Mouse (Mus musculus): Measurements from ENCODE around the gene Ifi35.
"Not testable (repeated sequence)": the region's sequence is repeated elsewhere in the genome, so short reads cannot be mapped to it uniquely, and the experiment has no call there.

Gene Ifi35

GRCm38 (mm10) chr11:101448274-101448746 is at the start of gene Ifi35:
TSS of gene Ifi35 (plus strand) at chr11:101448407.
- DNase-seq (ENCODE audit: low spot score in 2 of 2): peak; percentile 69 to 71

GRCm38 (mm10) chr11:101415306-101415705 is 32.9 kb upstream of the Ifi35 start:
- no peak for DNase-seq (ENCODE audit: low spot score in 2 of 2)

DNA sequence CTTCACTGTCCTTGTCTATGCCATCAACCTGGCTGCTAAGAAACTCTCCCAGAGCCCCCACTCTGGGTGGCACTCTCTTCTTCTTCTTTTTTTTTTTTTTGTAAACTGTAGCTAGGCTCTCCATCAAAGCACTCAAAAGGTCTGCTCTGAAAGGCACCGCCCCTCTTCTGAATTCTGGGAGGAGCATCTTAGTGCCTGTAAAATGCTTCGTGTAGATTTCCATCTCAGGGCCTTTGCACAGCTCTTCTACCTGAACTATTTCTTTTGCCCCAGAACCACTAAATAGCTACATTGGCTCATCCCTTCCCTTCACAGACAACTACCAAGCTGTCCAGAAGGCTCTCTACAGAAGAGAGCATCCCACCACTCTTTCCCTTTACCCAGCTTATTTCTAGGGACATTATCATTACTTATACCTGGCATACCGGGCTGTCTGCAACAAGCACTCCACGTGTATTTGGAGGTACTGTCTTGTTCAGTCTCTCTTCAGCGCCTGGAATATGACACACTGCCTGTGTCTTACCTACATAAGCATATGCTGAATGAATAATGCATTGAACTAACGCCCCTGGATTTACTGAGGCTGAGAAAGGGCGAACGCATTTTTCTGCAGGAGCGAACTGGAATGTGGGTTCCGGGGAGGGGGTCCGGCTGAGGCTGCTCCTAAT is 31.6 kb upstream of the Ifi35 start:
- no peak for DNase-seq (ENCODE audit: low spot score in 2 of 2)

- peak; percentile 69 to 78 for DNase-seq (ENCODE audit: low spot score in 2 of 2)
These were observed 30.9 kb upstream of the Ifi35 start, which contains the start of gene Aarsd1 for GRCm38 (mm10) chr11:101417101-101417855. TSS of gene Aarsd1 (minus strand) at chr11:101417615.

DNA sequence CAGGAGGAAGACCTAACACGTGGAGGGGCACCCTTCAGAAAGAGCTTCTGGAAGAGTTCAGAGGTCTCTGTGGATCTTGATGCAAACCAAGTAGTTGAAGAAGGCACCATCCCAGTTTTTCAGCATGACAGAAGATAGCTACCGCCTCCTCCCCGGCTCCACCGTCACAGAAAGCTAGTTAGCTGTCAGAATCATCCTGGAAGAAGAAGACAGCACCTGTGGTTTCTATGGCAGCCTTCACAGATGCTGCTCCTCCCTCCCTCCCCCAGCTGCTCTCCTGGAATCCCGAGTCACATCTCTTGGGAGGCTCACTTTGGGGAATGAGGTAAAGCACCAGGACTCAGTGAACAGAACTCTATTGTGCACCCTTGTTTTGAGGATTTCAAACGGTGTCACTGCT is 29.2 kb upstream of the Ifi35 start:
- DNase-seq (ENCODE audit: low spot score in 2 of 2): no peak

- DNase-seq (ENCODE audit: low spot score in 2 of 2): no peak
These were observed 28.6 kb upstream of the Ifi35 start for GRCm38 (mm10) chr11:101419610-101420009.

GRCm38 (mm10) chr11:101420148-101420547 is 28.1 kb upstream of the Ifi35 start:
- DNase-seq (ENCODE audit: low spot score in 2 of 2): no peak

- DNase-seq (ENCODE audit: low spot score in 2 of 2): no peak
These were observed 23.9 kb upstream of the Ifi35 start, which contains the start of gene Gm27029 for GRCm38 (mm10) chr11:101424105-101424851. TSS of gene Gm27029 (minus strand) at chr11:101424796.

DNA sequence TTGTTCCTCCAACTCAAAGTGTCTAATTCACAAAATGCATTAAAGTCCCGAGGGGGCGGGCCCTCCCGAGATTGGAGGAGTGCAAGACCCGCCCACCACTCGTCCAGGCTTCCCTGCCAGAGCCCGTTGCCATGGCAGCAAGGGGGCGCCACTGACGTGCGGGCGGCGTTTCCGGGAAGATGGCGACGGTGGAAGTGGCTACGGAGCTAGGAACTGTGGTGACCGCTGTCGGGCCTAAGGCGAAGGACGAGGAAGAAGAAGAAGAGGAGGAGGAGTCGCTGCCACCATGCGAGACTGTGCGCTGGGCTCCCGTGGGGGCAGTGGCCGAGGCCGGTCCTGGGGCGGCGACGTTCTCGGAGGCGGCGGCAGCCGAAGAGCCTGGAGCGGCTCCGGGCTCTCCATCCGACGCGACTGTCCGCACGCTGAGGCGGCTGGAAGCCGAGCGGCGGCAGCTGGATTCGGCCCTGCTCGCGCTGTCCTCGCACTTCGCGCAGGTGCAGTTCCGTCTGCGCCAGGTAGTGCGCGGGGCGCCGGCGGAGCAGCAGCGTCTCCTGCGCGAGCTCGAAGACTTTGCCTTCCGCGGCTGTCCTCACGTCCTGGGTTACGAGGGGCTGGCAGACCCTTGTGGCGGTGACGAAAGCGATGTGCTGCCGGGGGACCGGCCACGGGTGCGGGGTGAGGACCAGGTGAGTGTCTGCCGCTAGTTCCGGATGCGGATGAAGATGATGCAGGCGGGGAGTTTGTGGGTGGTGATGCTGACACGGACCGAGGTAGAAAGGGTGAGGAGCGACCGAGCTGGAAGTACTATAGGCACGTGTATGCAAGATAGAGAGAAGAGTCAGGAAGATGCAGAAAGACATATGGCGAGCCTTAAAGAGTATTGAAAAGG is 23.0 kb upstream of the Ifi35 start, which contains the start of the genes Rundc1 and Ptges3l:
TSS of gene Rundc1 (plus strand) at position 161 of the 889 bp plus-strand sequence.
TSS of gene Ptges3l (minus strand) at position 409 of the 889 bp plus-strand sequence.
- peak; percentile 96 to 97 for DNase-seq (ENCODE audit: low spot score in 2 of 2)

- no peak for DNase-seq (ENCODE audit: low spot score in 2 of 2)
These were observed 22.0 kb upstream of the Ifi35 start for GRCm38 (mm10) chr11:101426165-101426564.

DNA sequence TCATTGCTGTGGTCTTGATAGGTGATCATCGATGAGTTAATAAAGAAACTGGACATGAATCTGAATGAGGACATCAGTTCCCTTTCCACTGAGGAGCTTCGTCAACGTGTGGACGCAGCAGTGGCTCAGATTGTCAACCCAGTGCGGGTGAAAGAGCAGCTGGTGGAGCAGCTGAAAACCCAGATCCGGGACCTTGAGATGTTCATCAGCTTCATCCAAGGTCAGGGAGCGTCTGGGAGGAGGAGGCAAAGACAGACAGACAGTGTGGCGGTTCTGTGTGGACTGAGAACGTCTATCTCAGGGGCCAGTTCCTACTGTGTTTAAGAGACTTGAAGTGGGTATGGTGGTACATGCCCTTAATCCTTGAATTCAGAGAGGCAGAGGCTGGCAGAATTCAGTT is 16.9 kb upstream of the Ifi35 start:
- no peak for DNase-seq (ENCODE audit: low spot score in 2 of 2)

GRCm38 (mm10) chr11:101433396-101433795 is 14.8 kb upstream of the Ifi35 start:
- no peak for DNase-seq (ENCODE audit: low spot score in 2 of 2)

DNA sequence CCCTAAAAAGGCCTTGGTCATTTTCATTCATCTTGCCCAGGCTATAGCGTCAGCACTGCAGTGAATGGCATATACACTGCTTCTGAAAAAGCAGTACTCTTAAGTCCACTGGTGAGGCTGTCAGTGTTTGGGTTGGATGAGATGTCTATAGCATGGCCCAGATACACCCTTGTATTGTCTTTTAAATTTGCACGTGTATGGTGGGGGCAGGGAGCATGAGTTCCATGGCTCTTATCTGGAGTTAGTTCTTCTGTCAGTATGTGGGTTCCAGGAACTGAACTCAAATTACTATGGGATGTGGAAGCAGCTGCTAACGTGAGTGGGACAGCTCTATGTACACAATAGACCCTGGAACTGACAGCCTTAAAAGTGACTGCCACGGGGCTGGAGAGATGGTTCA is 12.4 kb upstream of the Ifi35 start:
- DNase-seq (ENCODE audit: low spot score in 2 of 2): no peak

DNA sequence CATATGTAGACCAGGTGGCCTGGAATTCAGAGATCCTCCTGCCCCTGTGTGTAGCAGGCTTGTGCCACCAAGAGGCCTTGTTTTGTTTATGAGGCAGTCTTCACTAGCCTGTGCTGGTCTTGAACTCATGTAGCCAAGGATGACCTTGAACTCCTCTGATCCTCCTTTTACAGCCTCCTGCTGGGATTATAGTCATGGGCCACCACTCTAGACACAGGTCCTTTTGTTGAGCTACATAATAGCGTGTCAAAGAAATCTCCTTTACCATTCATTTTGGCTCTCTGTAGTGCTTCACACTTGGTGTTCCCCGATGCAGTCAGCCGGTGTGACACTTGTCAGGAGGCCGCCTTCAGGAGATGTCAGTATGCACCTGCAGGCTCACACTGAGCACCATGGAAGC is 11.3 kb upstream of the Ifi35 start:
- DNase-seq (ENCODE audit: low spot score in 2 of 2): no peak

DNA sequence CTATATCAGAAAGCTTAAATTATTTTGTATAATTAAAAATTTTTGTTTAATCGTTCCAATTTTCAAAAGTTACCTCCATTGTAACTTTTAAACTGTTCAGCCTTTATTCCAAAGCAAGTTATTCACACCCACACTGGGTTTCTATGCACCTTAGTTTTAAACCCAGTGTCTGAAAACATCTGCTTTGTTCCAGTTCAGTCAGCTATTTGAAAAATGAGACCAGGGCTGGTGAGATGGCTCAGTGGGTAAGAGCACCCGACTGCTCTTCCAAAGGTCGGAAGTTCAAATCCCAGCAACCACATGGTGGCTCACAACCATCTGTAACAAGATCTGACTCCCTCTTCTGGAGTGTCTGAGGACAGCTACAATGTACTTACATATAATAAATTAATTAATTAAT is 10.2 kb upstream of the Ifi35 start:
- not testable (repeated sequence) for DNase-seq (ENCODE audit: low spot score in 2 of 2)

GRCm38 (mm10) chr11:101441450-101442126 is 6.6 kb upstream of the Ifi35 start:
- not testable (repeated sequence) for DNase-seq (ENCODE audit: low spot score in 2 of 2)

- DNase-seq (ENCODE audit: low spot score in 2 of 2): peak; percentile 98
These were observed 6.0 kb upstream of the Ifi35 start, which contains the start of gene Rpl27 for GRCm38 (mm10) chr11:101442127-101442693. TSS of gene Rpl27 (plus strand) at chr11:101442298.

DNA sequence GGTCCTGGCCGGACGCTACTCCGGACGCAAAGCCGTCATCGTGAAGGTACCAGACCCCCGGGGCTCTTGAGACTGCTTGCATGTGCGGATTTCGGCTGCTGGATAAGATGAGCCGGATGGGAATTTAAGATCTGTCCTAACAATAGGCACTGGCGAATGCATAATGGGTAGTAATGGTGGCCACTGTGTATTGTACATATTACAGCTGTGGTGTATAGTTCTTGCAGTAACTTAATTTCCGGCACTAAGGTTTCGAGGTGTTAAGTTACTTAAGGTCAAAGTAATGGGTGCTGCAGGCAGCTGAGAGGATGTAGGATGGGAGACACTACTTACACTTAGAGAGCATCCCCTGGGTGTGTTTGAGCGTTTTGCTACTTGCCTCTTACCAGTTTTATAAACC is 5.4 kb upstream of the Ifi35 start:
- DNase-seq (ENCODE audit: low spot score in 2 of 2): peak in 1 of 2 experiments; percentile 29

DNA sequence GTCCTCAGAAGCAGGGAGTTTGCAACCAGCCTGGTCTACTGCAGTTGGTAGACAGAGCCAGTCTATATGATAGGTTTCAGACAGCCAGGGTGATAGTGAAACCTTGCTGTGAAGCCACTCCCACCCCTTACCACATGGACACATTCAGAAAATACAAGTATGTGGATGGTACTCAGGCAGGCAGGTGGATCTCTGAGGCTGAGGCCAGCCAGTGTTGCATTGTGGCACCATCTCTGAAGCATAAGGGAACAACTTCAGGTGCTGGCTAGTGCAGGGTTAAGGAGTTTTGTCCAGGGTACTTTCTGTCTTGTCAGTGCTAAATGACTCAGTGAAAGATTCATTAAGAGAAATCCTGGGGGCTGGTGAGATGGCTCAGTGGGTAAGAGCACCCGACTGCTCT is 1.9 kb upstream of the Ifi35 start:
- DNase-seq (ENCODE audit: low spot score in 2 of 2): no peak

DNA sequence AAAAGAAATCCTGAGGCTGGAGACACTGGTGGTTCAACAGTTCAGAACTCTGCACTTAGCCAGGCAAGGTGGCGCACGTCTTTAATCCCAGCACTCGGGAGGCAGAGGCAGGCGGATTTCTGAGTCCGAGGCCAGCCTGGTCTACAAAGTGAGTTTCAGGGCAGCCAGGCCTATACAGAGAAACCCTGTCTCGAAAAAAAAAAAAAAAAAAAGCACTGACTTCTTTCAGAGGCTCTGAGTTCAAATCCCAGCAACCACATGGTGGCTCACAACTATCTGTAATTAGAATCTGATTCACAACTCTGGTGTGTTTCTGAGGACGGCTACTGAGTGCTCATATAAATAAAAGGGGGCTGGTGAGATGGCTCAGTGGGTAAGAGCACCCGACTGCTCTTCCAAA is 1.3 kb upstream of the Ifi35 start:
- DNase-seq (ENCODE audit: low spot score in 2 of 2): not testable (repeated sequence)
